Mouse (Mus musculus) kidney, embryonic 14.5 days (tissue): ENCODE results near the gene Impg2. TPM values are rescaled to one million over a fixed set of nuclear protein-coding genes. Genes with fewer than 3 reads are reported as not detected.

Experiments used
- ATAC-seq: fragments of 200-750 bp; cut with Nextera tagmentation; 2 replicates; pipeline ENCODE4 v1.8.0; 2017; ENCODE audit warnings: moderate number of reproducible peaks, mild to moderate bottlenecking, moderate TSS enrichment, moderate library complexity; ENCODE audit not compliant: low FRiP score, low TSS enrichment
- H3K27ac ChIP-seq: fragments of 300-500 bp; sonication (generic); 2 replicates; pipeline ENCODE4 v1.5.1; 2014; ENCODE audit warnings: low read depth, mild to moderate bottlenecking, low read length, moderate library complexity, mixed read lengths
- H3K27me3 ChIP-seq: fragments of 300-500 bp; sonication (generic); 2 replicates; pipeline ENCODE4 v1.6.1; 2014; ENCODE audit warnings: mild to moderate bottlenecking, low read length; ENCODE audit not compliant: control insufficient read depth, insufficient read depth
- H3K36me3 ChIP-seq: fragments of 300-500 bp; sonication (generic); 2 replicates; pipeline ENCODE4 v1.6.1; 2014; ENCODE audit warnings: low read length, mixed read lengths; ENCODE audit not compliant: control insufficient read depth, insufficient read depth
- H3K4me1 ChIP-seq: fragments of 300-500 bp; sonication (generic); 2 replicates; pipeline ENCODE4 v1.6.1; 2014; ENCODE audit warnings: low read length, mixed read lengths; ENCODE audit not compliant: control insufficient read depth, insufficient read depth
- H3K4me2 ChIP-seq: fragments of 300-500 bp; sonication (generic); replicated peaks from 2 replicates; pipeline ENCODE4 v1.6.1; 2014; ENCODE audit warnings: low read depth, mild to moderate bottlenecking, low read length
- H3K4me3 ChIP-seq: fragments of 300-500 bp; sonication (generic); 2 replicates; pipeline ENCODE4 v1.5.1; 2014; ENCODE audit warnings: mild to moderate bottlenecking, low read length
- H3K9ac ChIP-seq: fragments of 300-500 bp; sonication (generic); 2 replicates; pipeline ENCODE4 v1.6.1; 2014; ENCODE audit warnings: low read depth, mild to moderate bottlenecking, low read length, moderate library complexity
- H3K9me3 ChIP-seq: fragments of 300-500 bp; sonication (generic); 2 replicates; pipeline ENCODE4 v1.6.1; 2016; ENCODE audit warnings: low read length; ENCODE audit not compliant: control insufficient read depth
- WGBS: fragments of 180-500 bp; shearing (Covaris S2); extraction: QIAGEN DNeasy Blood & Tissue Kit; methylation state at CpG from one replicate; pipeline ENCODE4 v1.1.7; 2014; 5-methylcytosine and 5-hydroxymethylcytosine counted together
- polyA plus RNA-seq: library from polyadenylated mRNA; unstranded; fragments of >200 nt; fragmentation: Nextera tagmentation; extraction: Ambion mirVana; gene quantifications from 2 replicates; pipeline ENCODE4 v1.2.1, GENCODE M21; 2014

The Impg2 gene
- polyA plus RNA-seq, 1 experiment from 2014 or later = 0.28 TPM

GRCm38 (mm10) chr16:56231300-56231699 lies 27.2 kb downstream of the Impg2 start:
- WGBS = 61% methylated on average over 10 of the region's 10 CpGs
- ATAC-seq = no peak
- no peak overlapping the region for H3K4me2 ChIP-seq

GRCm38 (mm10) chr16:56232736-56233135 lies 28.6 kb downstream of the Impg2 start:
- H3K4me1 ChIP-seq = no peaks in the 10 kb centered on the region
- H3K36me3 ChIP-seq = no peaks in the 10 kb centered on the region
- no peak for ATAC-seq
- WGBS = 77% methylated on average over 10 of the region's 10 CpGs
- H3K9me3 ChIP-seq = no peaks in the 10 kb centered on the region
- no peaks in the 10 kb centered on the region for H3K27me3 ChIP-seq
- no peak overlapping the region for H3K27ac ChIP-seq
- H3K4me2 ChIP-seq = no peak overlapping the region
- H3K4me3 ChIP-seq = no peak overlapping the region
- no peak overlapping the region for H3K9ac ChIP-seq

More at GRCm38 (mm10) chr16:56231300-56231699, 27.2 kb downstream of the Impg2 start:
- H3K27ac ChIP-seq = no peak overlapping the region
- no peaks in the 10 kb centered on the region for H3K4me1 ChIP-seq
- H3K4me3 ChIP-seq = no peak overlapping the region
- no peaks in the 10 kb centered on the region for H3K36me3 ChIP-seq
- no peaks in the 10 kb centered on the region for H3K9me3 ChIP-seq
- H3K27me3 ChIP-seq = no peaks in the 10 kb centered on the region
- no peak overlapping the region for H3K9ac ChIP-seq

- Histone ChIP-seq H3K4me1 (no peaks in the 10 kb centered on the region), H3K4me2 (no peak overlapping the region), H3K9me3 (no peaks in the 10 kb centered on the region), H3K27ac (no peak overlapping the region), H3K4me3 (no peak overlapping the region), H3K36me3 (no peaks in the 10 kb centered on the region), H3K9ac (no peak overlapping the region), H3K27me3 (no peaks in the 10 kb centered on the region)
- ATAC-seq = no peak
- 89% methylated on average over 3 of the region's 3 CpGs for WGBS
Measured at GRCm38 (mm10) chr16:56246031-56246430, 41.9 kb downstream of the Impg2 start.

DNA sequence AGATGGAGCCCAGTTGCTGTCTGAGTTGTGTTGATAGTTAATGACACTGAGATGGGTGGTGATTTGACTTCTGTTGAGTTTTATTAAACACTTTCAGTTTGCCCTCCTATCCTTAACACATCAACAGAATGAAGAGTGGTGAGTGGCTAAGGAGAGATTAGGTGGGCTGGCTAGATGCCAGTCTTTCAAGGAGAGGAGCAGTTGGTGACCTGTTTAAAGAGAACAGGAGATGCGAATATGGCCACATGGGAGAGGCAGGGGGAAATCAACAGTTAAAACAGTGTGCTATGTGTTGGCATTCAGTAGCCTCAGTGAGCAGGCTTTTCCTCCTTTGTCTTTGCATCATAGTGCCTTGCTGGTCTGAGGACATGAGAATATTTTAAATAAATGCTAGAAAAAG lies 69.8 kb downstream of the Impg2 start:
- Histone ChIP-seq H3K4me2 (no peak overlapping the region), H3K4me3 (no peak overlapping the region), H3K9ac (no peak overlapping the region), H3K4me1 (no peaks in the 10 kb centered on the region), H3K27me3 (no peaks in the 10 kb centered on the region), H3K36me3 (no peaks in the 10 kb centered on the region), H3K9me3 (no peaks in the 10 kb centered on the region), H3K27ac (no peak overlapping the region)
- no peak for ATAC-seq
- 88% methylated on average over 1 of the region's 1 CpGs for WGBS

DNA sequence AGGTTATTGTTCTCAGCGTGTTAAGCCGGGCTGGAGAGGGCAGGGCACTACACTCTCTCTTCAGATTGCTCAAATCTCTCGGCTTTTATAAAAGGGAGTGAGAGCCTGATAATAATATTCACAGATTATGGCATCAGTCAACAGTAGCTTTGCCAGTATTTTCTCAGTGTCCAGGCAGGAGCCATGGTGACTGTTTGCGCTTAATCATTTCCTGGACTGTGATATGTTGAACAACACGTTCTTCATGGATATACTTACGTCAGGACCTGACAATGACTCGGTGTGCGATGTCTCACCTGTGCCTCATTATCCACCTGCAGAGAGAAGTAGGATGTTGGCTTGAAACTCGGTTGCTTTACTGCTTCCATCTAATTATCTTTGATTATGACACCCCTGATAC lies 74.9 kb downstream of the Impg2 start:
- 84% methylated on average over 9 of the region's 9 CpGs for WGBS
- H3K4me1 ChIP-seq = no peaks in the 10 kb centered on the region
- no peak overlapping the region for H3K4me3 ChIP-seq
- no peak overlapping the region for H3K4me2 ChIP-seq
- no peaks in the 10 kb centered on the region for H3K9me3 ChIP-seq
- H3K27ac ChIP-seq = no peak overlapping the region
- no peak for ATAC-seq
- H3K9ac ChIP-seq = no peak overlapping the region
- H3K27me3 ChIP-seq = no peaks in the 10 kb centered on the region
- no peaks in the 10 kb centered on the region for H3K36me3 ChIP-seq

DNA sequence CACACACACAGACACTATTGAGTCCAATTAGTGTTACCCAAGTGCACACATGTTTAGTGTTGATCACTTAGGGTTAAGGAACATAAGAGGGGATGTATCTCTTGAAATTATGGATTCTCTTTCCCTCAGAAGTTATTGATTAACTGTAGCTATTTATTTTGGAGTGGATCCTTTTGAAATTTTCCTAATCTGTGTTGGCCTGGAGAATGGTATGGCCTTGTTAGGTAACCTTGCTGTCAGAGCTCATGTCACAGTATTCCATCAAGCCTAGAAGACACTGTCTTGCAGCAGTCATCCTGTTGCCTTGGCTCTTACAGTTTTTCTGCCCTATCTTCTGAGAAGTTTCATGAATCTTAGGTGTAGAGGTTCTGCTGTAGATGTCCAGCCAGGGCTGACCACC lies 75.6 kb downstream of the Impg2 start:
- no peak overlapping the region for H3K4me3 ChIP-seq
- H3K4me2 ChIP-seq = no peak overlapping the region
- H3K9me3 ChIP-seq = no peaks in the 10 kb centered on the region
- no peak overlapping the region for H3K9ac ChIP-seq
- H3K36me3 ChIP-seq = no peaks in the 10 kb centered on the region
- H3K4me1 ChIP-seq = no peaks in the 10 kb centered on the region
- no peaks in the 10 kb centered on the region for H3K27me3 ChIP-seq
- no peak for ATAC-seq
- no peak overlapping the region for H3K27ac ChIP-seq

- Histone ChIP-seq H3K9me3 (no peaks in the 10 kb centered on the region), H3K4me2 (no peak overlapping the region), H3K27me3 (no peaks in the 10 kb centered on the region), H3K4me3 (no peak overlapping the region), H3K36me3 (no peaks in the 10 kb centered on the region), H3K4me1 (no peaks in the 10 kb centered on the region), H3K9ac (no peak overlapping the region), H3K27ac (no peak overlapping the region)
- no peak for ATAC-seq
- 63% methylated on average over 4 of the region's 4 CpGs for WGBS
Measured at GRCm38 (mm10) chr16:56281336-56281735, 77.2 kb downstream of the Impg2 start.

- Histone ChIP-seq H3K4me1 (no peaks in the 10 kb centered on the region), H3K4me3 (no peak overlapping the region), H3K36me3 (no peaks in the 10 kb centered on the region), H3K27me3 (no peaks in the 10 kb centered on the region), H3K27ac (no peak overlapping the region), H3K9me3 (no peaks in the 10 kb centered on the region), H3K9ac (no peak overlapping the region), H3K4me2 (no peak overlapping the region)
- ATAC-seq = no peak
- WGBS = 90% methylated on average over 1 of the region's 1 CpGs
Measured at GRCm38 (mm10) chr16:56283330-56283729, 79.2 kb downstream of the Impg2 start.

DNA sequence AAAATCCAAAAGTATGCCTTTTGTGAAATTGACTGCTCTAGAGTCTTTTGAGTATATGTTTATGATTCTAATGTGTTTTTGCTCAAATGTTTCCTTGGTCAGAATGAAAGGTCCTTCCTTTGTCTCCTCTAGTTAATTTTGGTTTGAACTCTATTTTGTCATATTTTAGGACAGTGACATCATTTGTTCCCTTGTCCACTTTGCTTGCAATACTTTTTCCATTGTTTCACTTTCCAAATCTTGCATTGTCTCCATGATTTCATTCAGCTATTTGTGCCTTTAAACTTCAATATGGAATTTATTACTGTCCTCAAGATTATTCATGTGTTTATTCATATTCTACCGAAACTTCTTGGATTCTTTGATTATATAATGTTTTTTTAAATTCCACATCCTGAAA lies 79.8 kb downstream of the Impg2 start:
- ATAC-seq = no peak
- 81% methylated on average over 1 of the region's 1 CpGs for WGBS
- H3K27me3 ChIP-seq = no peaks in the 10 kb centered on the region

DNA sequence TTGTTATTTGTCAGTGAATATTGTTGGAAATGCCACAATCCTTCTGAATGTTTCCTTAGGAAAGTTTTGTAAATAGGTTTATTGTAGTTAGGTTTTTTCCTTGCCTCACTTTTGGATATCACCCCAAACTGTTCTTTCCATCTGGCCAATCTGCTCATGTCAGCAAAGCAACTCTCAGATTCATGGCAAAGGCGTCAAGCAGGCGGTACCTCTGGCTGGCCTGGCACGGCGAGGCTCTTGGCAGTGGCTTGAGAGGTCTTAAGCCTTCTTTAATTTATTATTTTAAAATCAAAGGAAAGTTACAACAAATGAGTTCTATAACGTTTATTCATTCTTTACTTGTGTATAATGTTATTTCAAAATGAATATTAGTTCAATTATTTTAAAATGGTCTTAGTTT lies 82.0 kb downstream of the Impg2 start:
- H3K27ac ChIP-seq = no peak overlapping the region
- H3K36me3 ChIP-seq = no peaks in the 10 kb centered on the region
- no peak overlapping the region for H3K9ac ChIP-seq
- ATAC-seq = no peak
- H3K9me3 ChIP-seq = no peaks in the 10 kb centered on the region
- H3K4me1 ChIP-seq = no peaks in the 10 kb centered on the region
- no peak overlapping the region for H3K4me3 ChIP-seq
- 85% methylated on average over 5 of the region's 5 CpGs for WGBS
- no peaks in the 10 kb centered on the region for H3K27me3 ChIP-seq
- no peak overlapping the region for H3K4me2 ChIP-seq

More for the DNA sequence above, 79.8 kb downstream of the Impg2 start:
- no peaks in the 10 kb centered on the region for H3K4me1 ChIP-seq
- no peak overlapping the region for H3K27ac ChIP-seq
- no peak overlapping the region for H3K9ac ChIP-seq
- no peak overlapping the region for H3K4me2 ChIP-seq
- no peaks in the 10 kb centered on the region for H3K9me3 ChIP-seq
- no peak overlapping the region for H3K4me3 ChIP-seq
- H3K36me3 ChIP-seq = no peaks in the 10 kb centered on the region
